Mouse (Mus musculus): ENCODE data around the gene Tmem164. TPM values are rescaled to one million over a fixed set of nuclear protein-coding genes. Genes with fewer than 3 reads are reported as not detected.

The Tmem164 gene
- polyA plus RNA-seq, 1 experiment from 2014 or later, result 39.1 TPM

- ATAC-seq, result no peak
- Histone ChIP-seq H3K4me2 (ENCODE audit: low read depth, low read length) (no peak overlapping the region), H3K4me1 (ENCODE audit: control insufficient read depth, insufficient read depth, low read length) (no peaks in the 10 kb centered on the region), H3K27me3 (replicated peaks; ENCODE audit: control insufficient read depth, insufficient read depth, low read length) (no peaks in the 10 kb centered on the region), H3K9ac (ENCODE audit: low read depth, low read length) (no peak overlapping the region), H3K4me3 (ENCODE audit: low read length) (no peak overlapping the region), H3K36me3 (ENCODE audit: control insufficient read depth, insufficient read depth, low read length) (no peaks in the 10 kb centered on the region), H3K9me3 (ENCODE audit: control insufficient read depth, low read length) (no peaks in the 10 kb centered on the region), H3K27ac (ENCODE audit: low read length) (no peak overlapping the region)
- WGBS, result 52% methylated on average over 1 of the region's 1 CpGs
These were observed 146.4 kb downstream of the Tmem164 start for GRCm38 (mm10) chrX:142827644-142828043.

DNA sequence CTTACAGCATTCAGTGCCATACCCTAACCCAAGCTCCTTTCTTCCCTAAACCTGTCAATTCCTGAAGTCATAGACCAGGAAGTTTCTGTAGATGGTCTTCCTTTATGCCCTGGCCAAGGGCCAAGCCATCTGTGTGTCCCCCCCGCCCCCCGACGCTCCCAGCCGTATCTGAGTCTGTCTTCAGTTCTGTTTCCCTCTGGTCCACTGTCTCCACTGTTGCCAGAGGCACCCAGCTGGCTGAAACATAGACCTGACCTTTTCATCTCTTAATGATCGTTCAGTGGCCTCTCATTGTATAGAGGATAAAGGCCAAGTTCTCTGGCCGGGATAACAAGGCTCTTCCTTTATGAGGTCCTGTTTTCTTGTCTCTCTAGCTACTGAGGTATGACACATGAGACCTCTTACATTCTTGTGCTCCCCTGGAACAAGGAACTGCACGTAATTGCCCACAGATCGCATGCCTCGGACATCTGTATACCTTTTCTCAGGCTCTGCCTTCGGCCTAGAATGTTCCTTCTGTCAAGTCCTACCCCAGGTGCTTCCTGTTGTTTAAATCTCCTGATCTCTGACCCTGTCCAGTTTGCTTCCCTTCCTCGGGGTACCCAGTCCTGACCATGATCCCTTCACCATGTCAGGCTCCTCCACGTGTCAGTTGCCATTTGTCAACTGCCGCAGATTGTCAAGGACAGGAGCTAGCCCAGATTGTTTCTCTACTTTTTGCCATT, 147.1 kb downstream of the Tmem164 start:
- Histone ChIP-seq H3K36me3 (ENCODE audit: control insufficient read depth, insufficient read depth, low read length) (no peaks in the 10 kb centered on the region), H3K9me3 (ENCODE audit: control insufficient read depth, low read length) (no peaks in the 10 kb centered on the region), H3K4me2 (ENCODE audit: low read depth, low read length) (no peak overlapping the region), H3K9ac (ENCODE audit: low read depth, low read length) (no peak overlapping the region), H3K4me3 (ENCODE audit: low read length) (no peak overlapping the region), H3K27ac (ENCODE audit: low read length) (no peak overlapping the region), H3K27me3 (replicated peaks; ENCODE audit: control insufficient read depth, insufficient read depth, low read length) (no peaks in the 10 kb centered on the region), H3K4me1 (ENCODE audit: control insufficient read depth, insufficient read depth, low read length) (no peaks in the 10 kb centered on the region)
- 54% methylated on average over 13 of the region's 13 CpGs for WGBS
- ATAC-seq, result peak; percentile 36; the same call in 1 of the 2 replicates

GRCm38 (mm10) chrX:142829267-142829666, 148.1 kb downstream of the Tmem164 start:
- Histone ChIP-seq H3K4me1 (ENCODE audit: control insufficient read depth, insufficient read depth, low read length) (no peaks in the 10 kb centered on the region), H3K4me2 (ENCODE audit: low read depth, low read length) (no peak overlapping the region), H3K9ac (ENCODE audit: low read depth, low read length) (no peak overlapping the region), H3K9me3 (ENCODE audit: control insufficient read depth, low read length) (no peaks in the 10 kb centered on the region), H3K36me3 (ENCODE audit: control insufficient read depth, insufficient read depth, low read length) (no peaks in the 10 kb centered on the region), H3K27ac (ENCODE audit: low read length) (no peak overlapping the region), H3K4me3 (ENCODE audit: low read length) (no peak overlapping the region), H3K27me3 (replicated peaks; ENCODE audit: control insufficient read depth, insufficient read depth, low read length) (no peaks in the 10 kb centered on the region)
- 85% methylated on average over 2 of the region's 2 CpGs for WGBS
- no peak for ATAC-seq

DNA sequence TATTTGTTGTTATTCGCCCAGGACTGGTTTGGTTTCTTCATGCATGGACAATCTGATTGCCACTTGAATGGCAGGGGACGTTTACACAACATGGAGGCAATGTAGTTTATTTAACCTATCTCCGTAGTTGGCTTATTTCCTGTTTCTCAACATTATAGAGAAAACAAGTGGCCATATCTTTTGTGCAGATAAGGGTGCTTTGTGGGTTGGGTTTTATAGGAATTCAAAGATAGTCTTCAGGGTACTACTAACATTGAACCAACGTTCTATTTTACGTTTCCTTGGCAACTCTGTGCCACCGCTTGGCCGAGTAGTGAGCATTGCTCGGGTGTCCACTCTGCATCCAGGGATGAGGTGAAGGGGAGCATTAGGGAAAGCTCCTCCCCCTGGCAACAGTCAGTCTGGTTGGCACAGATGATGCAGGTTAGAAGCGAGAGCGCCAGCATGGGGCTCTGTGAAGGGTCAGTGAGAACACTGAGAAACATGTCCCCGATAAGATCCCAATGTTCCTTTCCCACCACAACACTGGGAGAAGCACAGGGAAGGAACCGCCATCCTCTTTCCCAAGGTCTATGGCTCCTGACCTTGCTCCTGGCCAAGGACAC, 148.8 kb downstream of the Tmem164 start:
- no peaks in the 10 kb centered on the region for H3K9me3 ChIP-seq (ENCODE audit: control insufficient read depth, low read length)
- no peak overlapping the region for H3K4me2 ChIP-seq (ENCODE audit: low read depth, low read length)
- H3K4me3 ChIP-seq (ENCODE audit: low read length), result no peak overlapping the region
- no peaks in the 10 kb centered on the region for H3K36me3 ChIP-seq (ENCODE audit: control insufficient read depth, insufficient read depth, low read length)
- H3K4me1 ChIP-seq (ENCODE audit: control insufficient read depth, insufficient read depth, low read length), result no peaks in the 10 kb centered on the region
- ATAC-seq, result no peak
- H3K9ac ChIP-seq (ENCODE audit: low read depth, low read length), result no peak overlapping the region
- 80% methylated on average over 12 of the region's 12 CpGs for WGBS
- H3K27me3 ChIP-seq (replicated peaks; ENCODE audit: control insufficient read depth, insufficient read depth, low read length), result no peaks in the 10 kb centered on the region
- no peak overlapping the region for H3K27ac ChIP-seq (ENCODE audit: low read length)

DNA sequence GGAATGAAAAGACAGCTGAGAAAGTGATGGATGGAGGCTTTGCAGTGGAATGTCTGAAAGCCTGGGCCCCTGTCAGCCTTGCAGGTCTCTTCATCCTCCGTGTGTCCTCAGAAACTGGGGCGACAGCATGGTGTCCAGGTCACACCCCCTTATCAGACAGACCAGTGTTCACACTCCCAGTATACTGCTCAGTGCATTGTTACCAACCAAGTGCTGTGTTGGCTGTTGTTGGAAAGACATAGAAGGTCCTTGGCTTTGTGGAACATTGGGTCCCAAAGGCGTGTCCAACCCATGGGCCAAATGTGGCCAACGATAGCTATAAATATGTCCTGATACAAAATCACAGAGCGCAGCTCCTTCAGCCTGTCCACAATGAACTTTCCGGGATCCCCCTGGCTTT, 149.4 kb downstream of the Tmem164 start:
- no peaks in the 10 kb centered on the region for H3K27me3 ChIP-seq (replicated peaks; ENCODE audit: control insufficient read depth, insufficient read depth, low read length)
- H3K4me3 ChIP-seq (ENCODE audit: low read length), result no peak overlapping the region
- H3K4me1 ChIP-seq (ENCODE audit: control insufficient read depth, insufficient read depth, low read length), result no peaks in the 10 kb centered on the region
- H3K9ac ChIP-seq (ENCODE audit: low read depth, low read length), result no peak overlapping the region
- H3K27ac ChIP-seq (ENCODE audit: low read length), result no peak overlapping the region
- no peak overlapping the region for H3K4me2 ChIP-seq (ENCODE audit: low read depth, low read length)
- no peaks in the 10 kb centered on the region for H3K9me3 ChIP-seq (ENCODE audit: control insufficient read depth, low read length)
- 86% methylated on average over 6 of the region's 6 CpGs for WGBS
- ATAC-seq, result no peak
- no peaks in the 10 kb centered on the region for H3K36me3 ChIP-seq (ENCODE audit: control insufficient read depth, insufficient read depth, low read length)

GRCm38 (mm10) chrX:142832221-142832620, 151.0 kb downstream of the Tmem164 start:
- Histone ChIP-seq H3K9me3 (ENCODE audit: control insufficient read depth, low read length) (no peaks in the 10 kb centered on the region), H3K27me3 (replicated peaks; ENCODE audit: control insufficient read depth, insufficient read depth, low read length) (no peaks in the 10 kb centered on the region), H3K9ac (ENCODE audit: low read depth, low read length) (no peak overlapping the region), H3K27ac (ENCODE audit: low read length) (no peak overlapping the region), H3K4me3 (ENCODE audit: low read length) (no peak overlapping the region), H3K36me3 (ENCODE audit: control insufficient read depth, insufficient read depth, low read length) (no peaks in the 10 kb centered on the region), H3K4me1 (ENCODE audit: control insufficient read depth, insufficient read depth, low read length) (no peaks in the 10 kb centered on the region), H3K4me2 (ENCODE audit: low read depth, low read length) (no peak overlapping the region)
- WGBS, result 69% methylated on average over 3 of the region's 3 CpGs
- ATAC-seq, result no peak

DNA sequence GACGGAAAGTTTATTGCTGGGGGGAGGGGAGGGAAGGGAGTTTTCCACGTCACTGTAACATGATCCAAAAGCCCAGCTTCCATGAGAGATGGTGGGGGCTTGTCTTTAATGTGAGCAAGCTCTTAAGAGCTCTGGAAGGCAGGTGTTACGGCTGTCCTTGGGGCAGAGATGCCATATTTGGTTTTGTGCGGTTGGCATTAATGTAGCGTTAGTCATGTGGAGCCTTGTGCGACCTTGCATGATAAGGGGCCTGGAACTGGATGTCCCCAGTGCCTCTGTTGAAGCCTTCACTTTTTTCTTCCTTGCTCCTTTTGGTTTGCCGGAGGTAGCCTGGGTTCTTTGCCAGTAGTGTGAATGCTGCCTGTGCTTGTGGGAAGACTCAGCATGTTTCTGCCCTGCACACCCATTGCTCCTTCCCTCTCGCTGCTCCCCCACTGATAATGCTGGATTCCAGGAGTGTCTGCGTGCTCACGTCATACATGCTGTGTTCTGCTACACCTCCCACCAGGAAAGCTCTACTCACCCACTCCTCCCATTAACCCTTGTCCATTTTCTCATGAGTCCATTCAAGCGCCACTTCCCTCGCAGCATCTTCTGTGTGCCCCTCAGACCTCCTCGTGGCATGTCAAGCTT, 152.1 kb downstream of the Tmem164 start:
- no peaks in the 10 kb centered on the region for H3K4me1 ChIP-seq (ENCODE audit: control insufficient read depth, insufficient read depth, low read length)
- H3K36me3 ChIP-seq (ENCODE audit: control insufficient read depth, insufficient read depth, low read length), result no peaks in the 10 kb centered on the region
- WGBS, result 84% methylated on average over 13 of the region's 13 CpGs
- H3K27me3 ChIP-seq (replicated peaks; ENCODE audit: control insufficient read depth, insufficient read depth, low read length), result no peaks in the 10 kb centered on the region
- no peak overlapping the region for H3K4me2 ChIP-seq (ENCODE audit: low read depth, low read length)
- ATAC-seq, result peak; percentile 30
- no peak overlapping the region for H3K9ac ChIP-seq (ENCODE audit: low read depth, low read length)
- H3K4me3 ChIP-seq (ENCODE audit: low read length), result no peak overlapping the region
- H3K9me3 ChIP-seq (ENCODE audit: control insufficient read depth, low read length), result no peaks in the 10 kb centered on the region
- H3K27ac ChIP-seq (ENCODE audit: low read length), result no peak overlapping the region

DNA sequence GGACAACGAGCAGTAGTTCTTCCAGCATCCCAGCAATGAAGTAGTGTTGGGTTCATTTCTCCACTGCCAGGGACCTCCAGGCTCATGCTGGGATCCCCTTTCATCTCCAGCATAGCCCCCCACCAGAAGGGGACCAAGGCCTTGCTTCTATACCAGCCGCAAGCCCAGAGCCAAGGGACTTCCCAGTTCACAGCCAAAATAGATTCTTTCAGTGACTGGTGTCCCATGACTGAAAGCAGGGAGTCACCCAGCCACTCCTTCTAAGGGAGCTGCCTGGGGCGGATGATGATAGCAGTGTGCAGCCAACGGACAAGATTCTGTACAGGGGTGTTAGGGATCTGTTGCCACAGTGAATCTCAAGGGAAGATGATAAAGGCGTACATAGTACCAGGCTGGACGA, 153.6 kb downstream of the Tmem164 start:
- Histone ChIP-seq H3K4me2 (ENCODE audit: low read depth, low read length) (no peak overlapping the region), H3K27ac (ENCODE audit: low read length) (no peak overlapping the region), H3K9me3 (ENCODE audit: control insufficient read depth, low read length) (no peaks in the 10 kb centered on the region), H3K36me3 (ENCODE audit: control insufficient read depth, insufficient read depth, low read length) (no peaks in the 10 kb centered on the region), H3K4me1 (ENCODE audit: control insufficient read depth, insufficient read depth, low read length) (no peaks in the 10 kb centered on the region), H3K9ac (ENCODE audit: low read depth, low read length) (no peak overlapping the region), H3K27me3 (replicated peaks; ENCODE audit: control insufficient read depth, insufficient read depth, low read length) (no peaks in the 10 kb centered on the region), H3K4me3 (ENCODE audit: low read length) (no peak overlapping the region)
- WGBS, result 86% methylated on average over 6 of the region's 6 CpGs
- ATAC-seq, result no peak

GRCm38 (mm10) chrX:142836399-142836798, 155.2 kb downstream of the Tmem164 start:
- H3K4me3 ChIP-seq (ENCODE audit: low read length), result no peak overlapping the region
- no peak overlapping the region for H3K9ac ChIP-seq (ENCODE audit: low read depth, low read length)
- H3K27me3 ChIP-seq (replicated peaks; ENCODE audit: control insufficient read depth, insufficient read depth, low read length), result no peaks in the 10 kb centered on the region
- ATAC-seq, result no peak
- WGBS, result 95% methylated on average over 7 of the region's 7 CpGs
- H3K27ac ChIP-seq (ENCODE audit: low read length), result no peak overlapping the region
- no peaks in the 10 kb centered on the region for H3K4me1 ChIP-seq (ENCODE audit: control insufficient read depth, insufficient read depth, low read length)
- H3K9me3 ChIP-seq (ENCODE audit: control insufficient read depth, low read length), result no peaks in the 10 kb centered on the region
- H3K4me2 ChIP-seq (ENCODE audit: low read depth, low read length), result no peak overlapping the region
- no peaks in the 10 kb centered on the region for H3K36me3 ChIP-seq (ENCODE audit: control insufficient read depth, insufficient read depth, low read length)
